Mouse (Mus musculus): ENCODE measurements around the gene Twsg1. TPM values are rescaled to one million over a fixed set of nuclear protein-coding genes. Genes with fewer than 3 reads are reported as not detected.

Twsg1 gene
- polyA plus RNA-seq, 1 experiment from 2014 or later: 92.9 TPM

DNA sequence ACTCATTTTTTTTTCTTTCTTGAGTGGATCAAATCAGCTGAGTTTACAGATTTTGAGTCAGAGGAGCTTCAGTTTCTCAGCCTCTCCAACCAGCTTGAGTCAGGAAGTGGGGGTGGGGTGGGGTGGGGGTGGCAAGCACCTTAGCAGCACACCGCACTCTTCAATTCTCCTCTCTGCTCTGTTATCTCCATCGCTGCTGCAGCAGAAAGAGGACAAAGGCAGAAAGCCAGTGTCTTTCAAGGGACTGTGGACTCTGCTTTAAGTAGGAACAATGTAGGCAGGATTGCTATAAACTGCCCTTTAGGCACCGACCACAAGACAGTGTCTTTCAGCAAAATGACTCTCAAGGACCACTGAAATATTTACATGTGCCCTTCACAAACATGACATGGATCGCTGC lies 2.9 kb upstream of the Twsg1 start:
- 51% methylated on average over 4 of the region's 4 CpGs for WGBS
- no peak for ATAC-seq (replicated peaks; ENCODE audit: insufficient number of reproducible peaks, insufficient read depth, low FRiP score, low read depth)

DNA sequence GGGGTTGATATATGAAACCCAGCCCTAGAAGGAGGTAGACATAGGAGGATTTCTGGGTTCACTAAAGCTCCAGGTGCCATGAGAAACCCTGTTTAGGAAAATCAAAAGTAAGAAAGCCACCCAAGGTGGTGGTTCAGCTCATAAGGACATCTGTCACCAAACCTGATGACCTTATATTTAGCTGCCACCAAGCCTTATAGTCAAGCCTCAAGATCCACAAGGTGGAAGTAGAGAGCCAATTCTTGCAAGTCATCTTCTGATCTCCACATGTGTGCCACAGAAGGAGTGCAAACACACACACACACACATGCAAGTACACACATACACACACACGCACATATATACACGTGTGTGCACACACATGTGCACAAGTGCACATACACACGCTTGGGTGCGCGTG lies 1.1 kb upstream of the Twsg1 start:
- Histone ChIP-seq H3K4me3 (no peak overlapping the region), H3K27me3 (no peaks in the 10 kb centered on the region), H3K9ac (no peak overlapping the region), H3K4me1 (replicated peaks) (peaks cover 26% of the 10 kb centered on the region), H3K36me3 (no peaks in the 10 kb centered on the region), H3K4me2 (no peak overlapping the region), H3K27ac (no peak overlapping the region), H3K9me3 (replicated peaks) (no peaks in the 10 kb centered on the region)
- ATAC-seq (replicated peaks; ENCODE audit: insufficient number of reproducible peaks, insufficient read depth, low FRiP score, low read depth): no peak
- WGBS: 80% methylated on average over 5 of the region's 5 CpGs

More for the DNA sequence above, 2.9 kb upstream of the Twsg1 start:
- Histone ChIP-seq H3K4me2 (no peak overlapping the region), H3K36me3 (no peaks in the 10 kb centered on the region), H3K27me3 (no peaks in the 10 kb centered on the region), H3K9me3 (replicated peaks) (no peaks in the 10 kb centered on the region), H3K4me1 (replicated peaks) (peaks cover 28% of the 10 kb centered on the region), H3K4me3 (no peak overlapping the region), H3K27ac (no peak overlapping the region), H3K9ac (no peak overlapping the region)

- H3K27me3 ChIP-seq: no peaks in the 10 kb centered on the region
- H3K4me2 ChIP-seq: peak overlapping the region; percentile 65
- peaks cover 22% of the 10 kb centered on the region for H3K4me1 ChIP-seq (replicated peaks)
- peaks cover 7% of the 10 kb centered on the region; the same call in 1 of the 2 replicates for H3K36me3 ChIP-seq
- no peak for ATAC-seq (replicated peaks; ENCODE audit: insufficient number of reproducible peaks, insufficient read depth, low FRiP score, low read depth)
- H3K27ac ChIP-seq: peak overlapping the region; percentile 88
- WGBS: 33% methylated on average over 7 of the region's 7 CpGs
- H3K4me3 ChIP-seq: peak overlapping the region; percentile 70
- H3K9ac ChIP-seq: peak overlapping the region; percentile 87
- no peaks in the 10 kb centered on the region for H3K9me3 ChIP-seq (replicated peaks)
Observed at GRCm38 (mm10) chr17:65950183-65950582, 843 bp downstream of the Twsg1 start.

- H3K9me3 ChIP-seq (replicated peaks): no peaks in the 10 kb centered on the region
- no peak for ATAC-seq (replicated peaks; ENCODE audit: insufficient number of reproducible peaks, insufficient read depth, low FRiP score, low read depth)
- no peak overlapping the region for H3K9ac ChIP-seq
- H3K27me3 ChIP-seq: no peaks in the 10 kb centered on the region
- peak overlapping the region; percentile 9; the same call in 1 of the 2 replicates for H3K4me2 ChIP-seq
- peak overlapping the region; percentile 64 for H3K27ac ChIP-seq
- H3K4me3 ChIP-seq: no peak overlapping the region
- 26% methylated on average over 8 of the region's 8 CpGs for WGBS
- peaks cover 7% of the 10 kb centered on the region; the same call in 1 of the 2 replicates for H3K36me3 ChIP-seq
- H3K4me1 ChIP-seq (replicated peaks): peaks cover 22% of the 10 kb centered on the region
Observed at GRCm38 (mm10) chr17:65947307-65947706, 3.7 kb downstream of the Twsg1 start.

- H3K4me1 ChIP-seq (replicated peaks): peaks cover 24% of the 10 kb centered on the region; the same call in 1 of the 2 replicates
- 78% methylated on average over 2 of the region's 2 CpGs for WGBS
- peaks cover 7% of the 10 kb centered on the region; the same call in 1 of the 2 replicates for H3K36me3 ChIP-seq
- no peak overlapping the region for H3K4me3 ChIP-seq
- H3K9me3 ChIP-seq (replicated peaks): no peaks in the 10 kb centered on the region
- no peaks in the 10 kb centered on the region for H3K27me3 ChIP-seq
- H3K9ac ChIP-seq: no peak overlapping the region
- no peak overlapping the region for H3K4me2 ChIP-seq
- ATAC-seq (replicated peaks; ENCODE audit: insufficient number of reproducible peaks, insufficient read depth, low FRiP score, low read depth): no peak
- H3K27ac ChIP-seq: no peak overlapping the region
Observed at GRCm38 (mm10) chr17:65945420-65945819, 5.6 kb downstream of the Twsg1 start.

DNA sequence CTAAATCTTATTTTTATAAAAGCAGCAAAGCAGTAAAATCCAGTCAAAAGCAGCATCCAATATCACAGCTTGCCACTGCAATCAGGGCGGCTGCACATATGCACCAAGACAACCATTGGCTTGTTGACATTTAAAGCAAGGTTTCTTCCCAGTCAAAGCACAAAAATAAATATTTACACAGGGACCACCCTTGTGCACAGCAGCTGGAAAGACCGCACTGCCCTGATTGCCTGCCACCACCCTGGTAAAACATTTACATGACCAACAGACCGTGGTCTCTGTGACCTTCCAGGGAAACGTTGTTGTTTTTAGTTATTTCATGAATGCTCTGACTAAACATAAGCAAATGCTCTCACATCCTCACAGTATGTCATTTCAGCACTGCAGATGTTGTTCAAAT lies 8.6 kb downstream of the Twsg1 start:
- ATAC-seq (replicated peaks; ENCODE audit: insufficient number of reproducible peaks, insufficient read depth, low FRiP score, low read depth): no peak
- no peaks in the 10 kb centered on the region for H3K9me3 ChIP-seq (replicated peaks)
- no peak overlapping the region for H3K4me3 ChIP-seq
- H3K27ac ChIP-seq: no peak overlapping the region
- WGBS: 69% methylated on average over 4 of the region's 4 CpGs
- no peaks in the 10 kb centered on the region for H3K27me3 ChIP-seq
- H3K4me1 ChIP-seq (replicated peaks): peaks cover 28% of the 10 kb centered on the region
- H3K4me2 ChIP-seq: no peak overlapping the region
- H3K36me3 ChIP-seq: peaks cover 8% of the 10 kb centered on the region; the same call in 1 of the 2 replicates
- H3K9ac ChIP-seq: no peak overlapping the region

DNA sequence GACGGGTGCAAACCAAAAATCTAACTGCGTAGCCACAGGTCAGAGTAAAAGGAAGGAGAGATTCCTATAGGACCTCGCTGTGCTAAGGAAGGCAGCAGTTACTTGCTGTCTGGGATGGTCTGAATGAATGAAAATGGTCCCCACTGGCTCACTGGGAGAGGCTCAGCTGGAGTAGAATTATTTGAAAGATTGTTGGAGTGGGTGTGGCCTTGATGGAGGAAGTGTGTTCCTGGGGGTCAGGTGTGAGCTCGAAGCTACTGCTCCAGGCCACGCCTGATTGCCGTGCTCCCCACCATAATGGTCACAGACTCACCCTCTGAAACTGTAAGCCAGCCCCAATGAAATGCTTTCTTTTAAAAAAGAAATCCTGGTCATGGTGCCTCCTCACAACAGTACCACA lies 9.8 kb downstream of the Twsg1 start:
- Histone ChIP-seq H3K36me3 (peaks cover 13% of the 10 kb centered on the region), H3K27me3 (no peaks in the 10 kb centered on the region), H3K9ac (no peak overlapping the region), H3K9me3 (replicated peaks) (no peaks in the 10 kb centered on the region), H3K4me3 (no peak overlapping the region), H3K27ac (no peak overlapping the region), H3K4me2 (no peak overlapping the region), H3K4me1 (replicated peaks) (peaks cover 28% of the 10 kb centered on the region)
- WGBS: 86% methylated on average over 6 of the region's 6 CpGs
- no peak for ATAC-seq (replicated peaks; ENCODE audit: insufficient number of reproducible peaks, insufficient read depth, low FRiP score, low read depth)

- 67% methylated on average over 12 of the region's 12 CpGs for WGBS
- ATAC-seq (replicated peaks; ENCODE audit: insufficient number of reproducible peaks, insufficient read depth, low FRiP score, low read depth): no peak
- Histone ChIP-seq H3K9ac (no peak overlapping the region; the same call in 1 of the 2 replicates), H3K27me3 (no peaks in the 10 kb centered on the region), H3K4me3 (no peak overlapping the region), H3K36me3 (peaks cover 13% of the 10 kb centered on the region), H3K9me3 (replicated peaks) (no peaks in the 10 kb centered on the region), H3K4me2 (0 out of 2 replicates have a peak overlapping the region, but pooled peaks have one; percentile 1), H3K27ac (peak overlapping the region; percentile 59; the same call in 1 of the 2 replicates), H3K4me1 (replicated peaks) (peaks cover 28% of the 10 kb centered on the region)
Observed at GRCm38 (mm10) chr17:65940221-65940620, 10.8 kb downstream of the Twsg1 start.

DNA sequence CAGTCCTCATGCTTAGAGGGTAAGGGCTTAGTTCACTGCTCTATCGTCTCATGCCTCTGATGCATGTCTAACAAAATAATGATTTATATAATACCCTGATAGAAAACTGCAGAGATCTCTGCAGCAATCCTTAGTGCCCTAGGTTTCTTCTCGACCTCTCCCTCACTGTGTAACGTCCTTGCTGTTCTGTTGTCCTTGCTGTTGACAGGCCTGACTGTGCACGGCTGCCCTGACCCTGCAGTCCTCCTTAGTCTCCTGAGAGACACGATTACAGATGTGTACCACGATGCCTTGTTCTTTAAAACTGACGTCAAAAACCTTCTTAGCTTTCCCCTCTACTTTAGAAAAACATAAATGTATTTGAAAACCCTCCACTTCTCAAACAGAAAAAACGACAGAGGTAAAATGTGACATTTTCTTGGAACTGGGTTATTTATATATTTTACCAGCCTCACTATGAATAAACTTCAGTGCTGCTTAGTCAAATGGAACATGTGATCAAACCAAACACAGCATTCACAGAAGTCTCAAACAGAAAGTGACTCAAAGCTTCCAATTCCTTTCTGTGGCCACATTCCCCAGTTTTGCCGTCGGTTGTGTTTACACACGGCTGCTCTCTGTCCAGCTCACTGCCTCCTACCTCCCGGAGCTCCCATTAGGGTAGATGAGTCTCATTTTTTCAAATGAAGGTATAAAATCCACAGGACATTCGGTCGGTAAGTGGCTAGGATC lies 11.4 kb downstream of the Twsg1 start:
- H3K4me2 ChIP-seq: 0 out of 2 replicates have a peak overlapping the region, but pooled peaks have one; percentile 1
- 41% methylated on average over 14 of the region's 14 CpGs for WGBS
- H3K4me3 ChIP-seq: no peak overlapping the region
- H3K9me3 ChIP-seq (replicated peaks): no peaks in the 10 kb centered on the region
- ATAC-seq (replicated peaks; ENCODE audit: insufficient number of reproducible peaks, insufficient read depth, low FRiP score, low read depth): 0 out of 2 replicates have a peak, but pooled peaks have one; percentile 53
- H3K27me3 ChIP-seq: no peaks in the 10 kb centered on the region
- peak overlapping the region; percentile 59 for H3K27ac ChIP-seq
- H3K9ac ChIP-seq: no peak overlapping the region; the same call in 1 of the 2 replicates
- peaks cover 28% of the 10 kb centered on the region for H3K4me1 ChIP-seq (replicated peaks)
- H3K36me3 ChIP-seq: peaks cover 16% of the 10 kb centered on the region

- H3K9ac ChIP-seq: no peak overlapping the region
- ATAC-seq (replicated peaks; ENCODE audit: insufficient number of reproducible peaks, insufficient read depth, low FRiP score, low read depth): no peak
- peaks cover 28% of the 10 kb centered on the region for H3K4me1 ChIP-seq (replicated peaks)
- no peak overlapping the region for H3K4me2 ChIP-seq
- H3K36me3 ChIP-seq: peaks cover 31% of the 10 kb centered on the region
- H3K9me3 ChIP-seq (replicated peaks): no peaks in the 10 kb centered on the region
- no peak overlapping the region for H3K4me3 ChIP-seq
- H3K27me3 ChIP-seq: no peaks in the 10 kb centered on the region
- H3K27ac ChIP-seq: no peak overlapping the region
- WGBS: 87% methylated on average over 9 of the region's 9 CpGs
Observed at GRCm38 (mm10) chr17:65937671-65938070, 13.4 kb downstream of the Twsg1 start.

GRCm38 (mm10) chr17:65933741-65934140 lies 17.3 kb downstream of the Twsg1 start:
- Histone ChIP-seq H3K27me3 (no peaks in the 10 kb centered on the region), H3K4me3 (no peak overlapping the region), H3K27ac (no peak overlapping the region), H3K9ac (no peak overlapping the region), H3K4me1 (replicated peaks) (peaks cover 7% of the 10 kb centered on the region), H3K9me3 (replicated peaks) (no peaks in the 10 kb centered on the region), H3K4me2 (no peak overlapping the region), H3K36me3 (peaks cover 37% of the 10 kb centered on the region)
- 92% methylated on average over 2 of the region's 2 CpGs for WGBS
- ATAC-seq (replicated peaks; ENCODE audit: insufficient number of reproducible peaks, insufficient read depth, low FRiP score, low read depth): no peak

- Histone ChIP-seq H3K27ac (peak overlapping the region; percentile 25; the same call in 1 of the 2 replicates), H3K9me3 (replicated peaks) (no peaks in the 10 kb centered on the region), H3K27me3 (no peaks in the 10 kb centered on the region), H3K4me2 (no peak overlapping the region), H3K36me3 (peaks cover 44% of the 10 kb centered on the region), H3K4me3 (no peak overlapping the region), H3K4me1 (replicated peaks) (peaks cover 2% of the 10 kb centered on the region; the same call in 1 of the 2 replicates), H3K9ac (no peak overlapping the region)
- ATAC-seq (replicated peaks; ENCODE audit: insufficient number of reproducible peaks, insufficient read depth, low FRiP score, low read depth): no peak
- 53% methylated on average over 6 of the region's 6 CpGs for WGBS
Observed at GRCm38 (mm10) chr17:65931525-65931924, 19.5 kb downstream of the Twsg1 start.

Measured in heart, embryonic 15.5 days (tissue).